ENCODE assay signal across 22 mouse cellular contexts in the genomic region with DNA sequence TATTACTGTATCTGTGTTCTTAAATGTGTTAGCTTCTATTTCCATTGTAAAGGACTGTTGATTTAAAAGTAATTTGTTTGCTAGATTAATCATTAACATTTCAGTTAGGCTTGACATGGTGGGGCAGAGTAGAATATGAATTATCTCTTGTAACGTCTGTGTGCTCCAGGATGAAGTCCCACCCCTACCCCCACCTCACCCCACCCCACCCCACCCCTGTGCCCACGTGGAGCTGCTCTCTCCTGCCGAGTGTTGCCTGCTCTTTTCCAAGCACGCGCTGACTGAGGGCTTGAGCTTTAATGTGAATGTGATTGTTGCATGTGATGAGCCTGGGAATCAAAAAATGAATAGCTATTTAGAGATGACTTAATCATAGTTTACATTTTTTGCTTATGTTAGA.
A peak's percentile ranks its signal among the peaks of the same experiment; 100 is the strongest.
DNase-seq lines count a peak whose midpoint lies in the region; ATAC-seq and TF ChIP-seq lines count a peak whose summit lies in the region.
"Had no signal": no experiment of that assay in that cellular context is flagged by ENCODE, and none has a peak within 500 bp of the region (broad histone marks: within the 10 kb centered on the region; RNA-seq: fewer than 3 reads in every experiment).

No protein-coding gene starts in this region.

- ATAC-seq in intestine, embryonic 15.5 days, result peak; percentile 92
- ATAC-seq in intestine, postnatal 0 days, result no peak
- peak; percentile 91 for ATAC-seq in intestine, embryonic 16.5 days
- ATAC-seq in liver, embryonic 16.5 days (ENCODE audit: low read depth), result peak; percentile 88
- ATAC-seq in stomach, postnatal 0 days (ENCODE audit: low FRiP score, low TSS enrichment), result peak; percentile 72
- ATAC-seq: activated CD4-positive, CD25-positive, alpha-beta regulatory T cell, adult 4 months had no signal

- H3K27ac ChIP-seq in intestine, embryonic 15.5 days, result no peak overlapping the region
- no peak overlapping the region for H3K27ac ChIP-seq in intestine, postnatal 0 days (ENCODE audit: low read depth, low read length)
- no peak overlapping the region for H3K27ac ChIP-seq in intestine, embryonic 16.5 days (ENCODE audit: low read length)
- H3K27ac ChIP-seq in liver, embryonic 16.5 days (ENCODE audit: low read length), result peak overlapping the region; percentile 74
- no peak overlapping the region for H3K27ac ChIP-seq in stomach, postnatal 0 days (replicated peaks)
- no peak overlapping the region for H3K27ac ChIP-seq in thymus, adult 2 months (ENCODE audit: control insufficient read depth, insufficient read depth, low read length)
- H3K27ac ChIP-seq: embryonic facial prominence, embryonic 15.5 days; hindbrain, embryonic 15.5 days; limb, embryonic 10.5 days had no signal

- DNase-seq in stomach, postnatal 0 days (ENCODE audit: low spot score), result peak; percentile 55
- no peak for DNase-seq in thymus, adult 2 months
- no peak for DNase-seq in urinary bladder, postnatal 36 days (ENCODE audit: low spot score in 2 of 2)
- no peak for DNase-seq in thymus, postnatal 14 days
- DNase-seq: adrenal gland, postnatal 25 days; cerebellum, adult 18-20 months; cerebellum, postnatal 36 days; heart, adult 11 months; heart, postnatal 4 days; kidney, adult 18-20 months; kidney, postnatal 25 days; lung, adult 18-20 months; lung, postnatal 14 days; retina, postnatal 1 day had no signal

- no peak overlapping the region for H3K4me3 ChIP-seq in intestine, embryonic 15.5 days (replicated peaks)
- H3K4me3 ChIP-seq in intestine, postnatal 0 days (ENCODE audit: low read depth, low read length), result no peak overlapping the region
- no peak overlapping the region for H3K4me3 ChIP-seq in intestine, embryonic 16.5 days (ENCODE audit: low read length)
- H3K4me3 ChIP-seq in liver, embryonic 16.5 days (ENCODE audit: low read depth, low read length), result no peak overlapping the region
- H3K4me3 ChIP-seq in stomach, postnatal 0 days (ENCODE audit: low read depth, low read length), result no peak overlapping the region
- no peak overlapping the region for H3K4me3 ChIP-seq in thymus, adult 2 months (ENCODE audit: control insufficient read depth, insufficient read depth, low read length)
- H3K4me3 ChIP-seq: embryonic facial prominence, embryonic 15.5 days; hindbrain, embryonic 15.5 days; limb, embryonic 10.5 days had no signal

- no peak overlapping the region for H3K9ac ChIP-seq in intestine, embryonic 15.5 days
- H3K9ac ChIP-seq in intestine, postnatal 0 days (ENCODE audit: low read depth, low read length), result no peak overlapping the region
- no peak overlapping the region for H3K9ac ChIP-seq in intestine, embryonic 16.5 days (ENCODE audit: low read depth, low read length)
- no peak overlapping the region for H3K9ac ChIP-seq in liver, embryonic 16.5 days (ENCODE audit: low read depth, low read length)
- H3K9ac ChIP-seq in stomach, postnatal 0 days (ENCODE audit: low read length), result no peak overlapping the region
- H3K9ac ChIP-seq: embryonic facial prominence, embryonic 15.5 days; hindbrain, embryonic 15.5 days had no signal

- no peaks in the 10 kb centered on the region for H3K36me3 ChIP-seq in intestine, embryonic 15.5 days
- no peaks in the 10 kb centered on the region for H3K36me3 ChIP-seq in intestine, postnatal 0 days (ENCODE audit: control insufficient read depth, insufficient read depth)
- no peaks in the 10 kb centered on the region for H3K36me3 ChIP-seq in intestine, embryonic 16.5 days (ENCODE audit: control insufficient read depth, insufficient read depth, low read length)
- H3K36me3 ChIP-seq in liver, embryonic 16.5 days (ENCODE audit: control insufficient read depth, insufficient read depth), result no peaks in the 10 kb centered on the region
- no peaks in the 10 kb centered on the region for H3K36me3 ChIP-seq in stomach, postnatal 0 days (ENCODE audit: control insufficient read depth, insufficient read depth, low read length)
- H3K36me3 ChIP-seq in thymus, adult 2 months (ENCODE audit: control insufficient read depth, insufficient read depth, low read length), result no peaks in the 10 kb centered on the region
- H3K36me3 ChIP-seq: hindbrain, embryonic 15.5 days; limb, embryonic 10.5 days had no signal

- TF ChIP-seq POLR2A in thymus, adult 2 months (IDR thresholded peaks at IDR 0.05; ENCODE audit: control insufficient read depth, extremely low read depth, insufficient read depth, low read length, poor library complexity), result no peak

- WGBS in intestine, embryonic 15.5 days, result 30% methylated on average over 5 of the region's 5 CpGs
- WGBS in intestine, postnatal 0 days, result 28% methylated on average over 5 of the region's 5 CpGs
- 34% methylated on average over 5 of the region's 5 CpGs for WGBS in intestine, embryonic 16.5 days
- 20% methylated on average over 5 of the region's 5 CpGs for WGBS in liver, embryonic 16.5 days (ENCODE audit: insufficient replicate concordance)
- WGBS in stomach, postnatal 0 days, result 29% methylated on average over 5 of the region's 5 CpGs
- 90% methylated on average over 5 of the region's 5 CpGs for WGBS in thymus, adult 2 months

- no peak for TF ChIP-seq EP300 in stomach, postnatal 0 days (optimal IDR thresholded peaks at IDR 0.05)

- no peaks in the 10 kb centered on the region for H3K9me3 ChIP-seq in intestine, embryonic 15.5 days
- no peaks in the 10 kb centered on the region for H3K9me3 ChIP-seq in intestine, postnatal 0 days (ENCODE audit: control insufficient read depth)
- H3K9me3 ChIP-seq in intestine, embryonic 16.5 days (ENCODE audit: control insufficient read depth, low read length), result no peaks in the 10 kb centered on the region
- H3K9me3 ChIP-seq in liver, embryonic 16.5 days (replicated peaks; ENCODE audit: control insufficient read depth, low read length), result no peaks in the 10 kb centered on the region
- no peaks in the 10 kb centered on the region for H3K9me3 ChIP-seq in stomach, postnatal 0 days (ENCODE audit: control insufficient read depth, low read length)
- H3K9me3 ChIP-seq: embryonic facial prominence, embryonic 15.5 days; hindbrain, embryonic 15.5 days; limb, embryonic 10.5 days had no signal

- H3K4me1 ChIP-seq in intestine, embryonic 15.5 days (replicated peaks), result 0 out of 2 replicates have a peak, but pooled peaks cover 3% of the 10 kb centered on the region
- no peaks in the 10 kb centered on the region for H3K4me1 ChIP-seq in intestine, postnatal 0 days (replicated peaks; ENCODE audit: control insufficient read depth, insufficient read depth, low read length)
- peaks cover 6% of the 10 kb centered on the region; the same call in 1 of the 2 replicates for H3K4me1 ChIP-seq in intestine, embryonic 16.5 days (ENCODE audit: control insufficient read depth, insufficient read depth, low read length)
- peaks cover 29% of the 10 kb centered on the region for H3K4me1 ChIP-seq in liver, embryonic 16.5 days (ENCODE audit: control insufficient read depth, low read depth, low read length)
- no peaks in the 10 kb centered on the region for H3K4me1 ChIP-seq in stomach, postnatal 0 days (replicated peaks; ENCODE audit: control insufficient read depth, insufficient read depth)
- H3K4me1 ChIP-seq in thymus, adult 2 months (replicated peaks; ENCODE audit: control insufficient read depth, insufficient read depth, low read length), result no peaks in the 10 kb centered on the region
- H3K4me1 ChIP-seq: embryonic facial prominence, embryonic 15.5 days; limb, embryonic 10.5 days had no signal

- H3K27me3 ChIP-seq in intestine, embryonic 15.5 days (replicated peaks), result no peaks in the 10 kb centered on the region
- no peaks in the 10 kb centered on the region for H3K27me3 ChIP-seq in intestine, postnatal 0 days (replicated peaks; ENCODE audit: control insufficient read depth, insufficient read depth, low read length)
- H3K27me3 ChIP-seq in intestine, embryonic 16.5 days (replicated peaks; ENCODE audit: control insufficient read depth, insufficient read depth, low read length), result no peaks in the 10 kb centered on the region
- H3K27me3 ChIP-seq in liver, embryonic 16.5 days (ENCODE audit: control insufficient read depth, insufficient read depth, low read depth, low read length), result no peaks in the 10 kb centered on the region
- no peaks in the 10 kb centered on the region for H3K27me3 ChIP-seq in stomach, postnatal 0 days (ENCODE audit: control insufficient read depth, insufficient read depth, low read length)
- H3K27me3 ChIP-seq in thymus, adult 2 months (ENCODE audit: control insufficient read depth, insufficient read depth, low read length), result no peaks in the 10 kb centered on the region
- H3K27me3 ChIP-seq: embryonic facial prominence, embryonic 15.5 days; hindbrain, embryonic 15.5 days had no signal

- H3K4me2 ChIP-seq in intestine, embryonic 15.5 days (replicated peaks), result no peak overlapping the region
- no peak overlapping the region for H3K4me2 ChIP-seq in intestine, postnatal 0 days (replicated peaks; ENCODE audit: low read depth)
- H3K4me2 ChIP-seq in intestine, embryonic 16.5 days (ENCODE audit: low read depth, low read length), result no peak overlapping the region
- peak overlapping the region; percentile 13; the same call in 1 of the 2 replicates for H3K4me2 ChIP-seq in liver, embryonic 16.5 days (ENCODE audit: low read depth, low read length)
- no peak overlapping the region for H3K4me2 ChIP-seq in stomach, postnatal 0 days (replicated peaks; ENCODE audit: low read depth)
- H3K4me2 ChIP-seq: embryonic facial prominence, embryonic 15.5 days; hindbrain, embryonic 15.5 days had no signal

- TF ChIP-seq CTCF in intestine, postnatal 0 days (IDR thresholded peaks at IDR 0.05; ENCODE audit: low read depth), result no peak
- TF ChIP-seq CTCF in stomach, postnatal 0 days (IDR thresholded peaks at IDR 0.05; ENCODE audit: low read depth), result no peak
- TF ChIP-seq CTCF in thymus, adult 2 months (IDR thresholded peaks at IDR 0.05; ENCODE audit: borderline replicate concordance, control insufficient read depth, extremely low read depth, insufficient read depth, low read length, poor library complexity), result no peak
